Mouse (Mus musculus) E14TG2a.4 (cell line): ENCODE data around the gene Cdh13.

Experiments used
- CTCF ChIP-seq: conservative IDR thresholded peaks from 2 replicates; pipeline ENCODE4 v1.5.1; 2014; ENCODE audit warnings: low read length
- NANOG ChIP-seq: IDR thresholded peaks from 2 replicates; pipeline ENCODE4 v1.6.1; 2014; ENCODE audit warnings: borderline replicate concordance, low read length, mixed read lengths

- no peak for TF ChIP-seq CTCF
- TF ChIP-seq NANOG = no peak
Measured at GRCm38 (mm10) chr8:118477587-118477986, 194.1 kb downstream of the Cdh13 start.
